8 mouse cellular contexts compared by ENCODE assay signal in the genomic region with DNA sequence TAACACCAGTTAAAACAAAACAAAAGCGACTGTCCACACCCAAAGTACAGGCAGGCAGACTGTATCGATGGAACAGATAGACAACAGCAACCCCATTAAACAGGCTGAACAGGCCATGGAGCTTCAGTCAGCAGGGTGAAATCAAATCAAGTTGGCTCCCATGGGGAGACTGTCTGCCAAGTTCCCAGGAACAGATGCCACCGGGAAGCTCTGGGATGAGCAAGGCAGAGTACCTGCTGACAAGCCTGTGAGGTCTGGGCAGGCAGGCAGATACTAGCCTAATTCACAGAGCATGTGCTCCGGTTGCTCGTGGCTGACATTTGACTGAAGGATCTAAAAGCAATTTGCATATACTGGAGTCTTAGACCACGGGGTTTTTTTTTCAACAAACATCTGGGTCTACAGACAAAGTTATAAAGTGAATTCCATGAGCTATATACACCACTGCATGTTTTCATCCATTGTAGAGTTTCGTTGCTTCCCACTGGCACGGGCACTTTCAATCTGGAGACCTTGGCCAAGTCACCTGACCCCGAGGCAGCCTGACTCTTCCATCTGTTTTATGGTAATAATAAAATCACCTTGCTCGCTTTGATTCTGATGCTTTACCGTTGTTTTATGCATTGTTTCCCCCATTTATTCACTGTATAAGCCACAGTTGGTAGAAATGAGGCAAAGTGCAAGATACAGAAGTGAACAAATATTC. TPM values are rescaled to one million over a fixed set of nuclear protein-coding genes. Genes with fewer than 3 reads are reported as not detected.
A peak's percentile ranks its signal among the peaks of the same experiment; 100 is the strongest.
DNase-seq lines count a peak whose midpoint lies in the region; ATAC-seq and TF ChIP-seq lines count a peak whose summit lies in the region.

No protein-coding gene starts in this region.

- H3K4me3 ChIP-seq in hindbrain, postnatal 0 days (ENCODE audit: low read length) = no peak overlapping the region

- peak; percentile 51 for ATAC-seq in hindbrain, postnatal 0 days
- no peak for ATAC-seq in erythroid progenitor cell, adult 5-6 weeks (replicated peaks; ENCODE audit: low FRiP score, poor library complexity, severe bottlenecking)

- intact Hi-C loops in heart, postnatal 25 days (cut with DNase I) = no loop called here

- TF ChIP-seq CTCF in hindbrain, postnatal 0 days (IDR thresholded peaks at IDR 0.05; ENCODE audit: low read depth) = no peak

- H3K27me3 ChIP-seq in hindbrain, postnatal 0 days (ENCODE audit: insufficient read depth, low read length) = no peaks in the 10 kb centered on the region

- H3K9ac ChIP-seq in hindbrain, postnatal 0 days (replicated peaks; ENCODE audit: low read length) = no peak overlapping the region

- peak; percentile 91 for DNase-seq in heart, adult 11 months
- no peak for DNase-seq in heart, postnatal 25 days (ENCODE audit: low spot score)
- DNase-seq in adipocyte (ENCODE audit: low spot score) = peak; percentile 8
- peak; percentile 92 for DNase-seq in cerebellum, adult 9-10 months
- DNase-seq in hindbrain, postnatal 0 days (ENCODE audit: low spot score) = peak; percentile 70
- DNase-seq in kidney, postnatal 4 days = no peak
- DNase-seq in spleen, postnatal 10 days (ENCODE audit: low spot score in 2 of 2) = no peak

- no peak overlapping the region for H3K27ac ChIP-seq in hindbrain, postnatal 0 days

- WGBS in hindbrain, postnatal 0 days = 51% methylated on average over 11 of the region's 11 CpGs

- H3K36me3 ChIP-seq in hindbrain, postnatal 0 days (ENCODE audit: insufficient read depth, low read length) = no peaks in the 10 kb centered on the region

- no peaks in the 10 kb centered on the region for H3K4me1 ChIP-seq in hindbrain, postnatal 0 days (ENCODE audit: insufficient read depth, low read length)

- H3K4me2 ChIP-seq in hindbrain, postnatal 0 days (ENCODE audit: low read depth, low read length) = no peak overlapping the region

- H3K9me3 ChIP-seq in hindbrain, postnatal 0 days (ENCODE audit: low read length) = no peaks in the 10 kb centered on the region

RNA-seq across cellular contexts. Expression of gene Actbl2, which starts 50.1 kb away (rescaled TPM):
- total RNA-seq in heart, postnatal 25 days (2021) = not detected
- 0.05 TPM in 1 of 2 replicates, not detected in the other for total RNA-seq in hindbrain, postnatal 0 days (2014; rRNA removed)
- 0.06 TPM in 1 of 2 replicates, not detected in the other for polyA plus RNA-seq in hindbrain, postnatal 0 days (2015; fragmentation: Nextera tagmentation; extraction: Ambion mirVana)
- total RNA-seq in erythroid progenitor cell, adult 5-6 weeks (2015; ENCODE audit: low replicate concordance) = not detected in 2 replicates
- total RNA-seq in erythroid progenitor cell, adult 5-6 weeks (2017; ENCODE audit: low replicate concordance) = not detected in 2 replicates

Comparison
In these comparisons a context has a peak if more than half of its experiments do, and no peak if none do; other contexts are left out.
1. DNase-seq: peak in heart, adult 11 months (single experiment), adipocyte (single experiment), cerebellum, adult 9-10 months (single experiment) and hindbrain, postnatal 0 days (single experiment); none in heart, postnatal 25 days (single experiment), kidney, postnatal 4 days (0 of 2) and spleen, postnatal 10 days (0 of 2).